Mouse (Mus musculus) NIH3T3 (cell line): ENCODE measurements at regions not wholly inside any gene's neighbourhood (a gene's known extent, or its start where the extent isn't known, plus 50 kb on each side); places are given as distances from the start of the nearest gene placed in this dataset.

Experiments used
- DNase-seq: peaks from one replicate; pipeline ENCODE4 v3.0.0-alpha.2; 2012; ENCODE audit warnings: low read depth

- DNase-seq, result no peak
Observed at GRCm38 (mm10) chr8:126808496-126808895, 137.1 kb downstream of the Tomm20 start.

- DNase-seq, result no peak
Observed at GRCm38 (mm10) chr8:126807171-126807768, 138.4 kb downstream of the Tomm20 start.

GRCm38 (mm10) chr8:126806591-126806990, 139.1 kb downstream of the Tomm20 start:
- DNase-seq, result no peak

GRCm38 (mm10) chr8:126806181-126806560, 139.5 kb downstream of the Tomm20 start:
- DNase-seq, result no peak

GRCm38 (mm10) chr8:126805365-126806180, 140.1 kb downstream of the Tomm20 start:
- no peak for DNase-seq

- DNase-seq, result no peak
Observed at GRCm38 (mm10) chr8:126804115-126804514, 141.5 kb downstream of the Tomm20 start.

GRCm38 (mm10) chr8:126802641-126803040, 143.0 kb downstream of the Tomm20 start:
- DNase-seq, result no peak

GRCm38 (mm10) chr8:126800976-126801375, 144.7 kb downstream of the Tomm20 start:
- no peak for DNase-seq

GRCm38 (mm10) chr8:126797571-126798334, 147.9 kb downstream of the Tomm20 start:
- peak; percentile 52 for DNase-seq

GRCm38 (mm10) chr8:126793657-126794056, 152.0 kb downstream of the Tomm20 start:
- DNase-seq, result no peak

GRCm38 (mm10) chr8:126791069-126791468, 154.6 kb downstream of the Tomm20 start:
- DNase-seq, result no peak

GRCm38 (mm10) chr8:126790214-126790613, 155.4 kb downstream of the Tomm20 start:
- DNase-seq, result no peak

GRCm38 (mm10) chr8:126789076-126789475, 156.6 kb downstream of the Tomm20 start:
- no peak for DNase-seq

GRCm38 (mm10) chr8:126788669-126789068, 157.0 kb downstream of the Tomm20 start:
- DNase-seq, result no peak

- DNase-seq, result no peak
Observed at GRCm38 (mm10) chr8:126787398-126787797, 158.2 kb downstream of the Tomm20 start.

- peak; percentile 57 for DNase-seq
Observed at GRCm38 (mm10) chr8:126785211-126785610, 160.4 kb downstream of the Tomm20 start.

GRCm38 (mm10) chr8:126784604-126785003, 161.0 kb downstream of the Tomm20 start:
- no peak for DNase-seq

GRCm38 (mm10) chr8:126783703-126784440, 161.8 kb downstream of the Tomm20 start:
- no peak for DNase-seq

- no peak for DNase-seq
Observed at GRCm38 (mm10) chr8:126778673-126779072, 167.0 kb downstream of the Tomm20 start.

GRCm38 (mm10) chr8:126778131-126778530, 167.5 kb downstream of the Tomm20 start:
- DNase-seq, result no peak

GRCm38 (mm10) chr8:126776605-126777469, 168.8 kb downstream of the Tomm20 start:
- no peak for DNase-seq
